ENCODE assay signal across 10 mouse cellular contexts in the genomic region with DNA sequence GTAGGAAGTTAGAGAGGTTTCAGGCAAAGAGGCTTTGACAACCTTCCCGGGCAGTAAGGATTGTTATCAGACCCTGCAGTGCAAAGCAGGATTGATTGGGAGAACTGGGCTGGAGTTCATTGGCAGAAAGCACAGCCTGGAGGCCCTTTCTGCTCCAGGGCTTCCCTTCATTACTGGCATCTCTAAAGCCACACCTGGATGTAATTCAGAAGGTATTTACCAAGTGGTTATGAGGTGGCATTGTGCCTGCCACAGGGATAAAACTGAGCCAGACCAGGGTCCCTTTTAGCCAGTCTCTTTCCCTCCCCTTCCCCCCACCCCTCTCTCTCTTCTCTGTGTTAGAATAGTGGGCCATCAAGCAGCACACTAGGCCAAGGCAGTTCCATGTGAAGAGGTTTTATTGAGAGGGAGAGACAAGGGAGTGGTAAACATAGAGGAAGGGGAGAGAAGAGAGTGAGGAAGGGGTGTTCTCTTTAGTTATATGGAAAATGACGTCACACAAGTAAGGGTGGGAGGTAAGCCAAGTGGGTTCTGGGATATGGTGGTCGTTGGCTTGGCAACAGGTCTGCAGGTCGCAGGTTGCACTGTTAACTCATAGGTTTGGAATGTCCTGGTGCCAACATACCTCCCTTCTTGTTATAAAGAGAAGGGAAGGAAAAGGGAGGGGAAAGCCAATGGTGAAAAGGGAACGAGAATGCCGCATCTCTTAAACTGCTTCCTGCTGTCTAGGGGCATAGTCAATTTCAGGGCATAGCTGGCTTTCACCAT.
DNase-seq lines count a peak whose midpoint lies in the region; ATAC-seq and TF ChIP-seq lines count a peak whose summit lies in the region.
"Had no signal": no experiment of that assay in that cellular context is flagged by ENCODE, and none has a peak within 500 bp of the region (broad histone marks: within the 10 kb centered on the region; RNA-seq: fewer than 3 reads in every experiment).

No protein-coding gene starts in this region.

- TF ChIP-seq CTCF in lung, postnatal 0 days (IDR thresholded peaks at IDR 0.05) = no peak

- no peaks in the 10 kb centered on the region for H3K27me3 ChIP-seq in heart, embryonic 13.5 days (replicated peaks)
- no peaks in the 10 kb centered on the region for H3K27me3 ChIP-seq in lung, postnatal 0 days (replicated peaks; ENCODE audit: insufficient read depth, low read length)
- H3K27me3 ChIP-seq in embryonic facial prominence, embryonic 13.5 days = no peaks in the 10 kb centered on the region
- no peaks in the 10 kb centered on the region for H3K27me3 ChIP-seq in midbrain, embryonic 16.5 days (ENCODE audit: control insufficient read depth, insufficient read depth, low read depth, low read length)

- H3K36me3 ChIP-seq in heart, embryonic 13.5 days = no peaks in the 10 kb centered on the region
- no peaks in the 10 kb centered on the region for H3K36me3 ChIP-seq in lung, postnatal 0 days (ENCODE audit: insufficient read depth, low read length)
- no peaks in the 10 kb centered on the region for H3K36me3 ChIP-seq in embryonic facial prominence, embryonic 13.5 days
- H3K36me3 ChIP-seq in midbrain, embryonic 16.5 days (ENCODE audit: control insufficient read depth, insufficient read depth, low read length) = no peaks in the 10 kb centered on the region

- H3K27ac ChIP-seq in heart, embryonic 13.5 days (replicated peaks) = no peak overlapping the region
- H3K27ac ChIP-seq in lung, postnatal 0 days (ENCODE audit: low read length) = no peak overlapping the region
- H3K27ac ChIP-seq in embryonic facial prominence, embryonic 13.5 days = peak overlapping the region; percentile 48; the same call in 1 of the 2 replicates
- no peak overlapping the region for H3K27ac ChIP-seq in midbrain, embryonic 16.5 days (ENCODE audit: low read length)

- no peak for ATAC-seq in heart, embryonic 13.5 days (ENCODE audit: extremely low read depth, insufficient number of reproducible peaks, low FRiP score, low TSS enrichment)
- peak; percentile 52; the same call in 1 of the 2 replicates for ATAC-seq in lung, postnatal 0 days
- no peak for ATAC-seq in embryonic facial prominence, embryonic 13.5 days (ENCODE audit: insufficient number of reproducible peaks, insufficient read depth, low FRiP score, low TSS enrichment, low read depth)
- ATAC-seq in midbrain, embryonic 16.5 days = peak; percentile 23; the same call in 1 of the 2 replicates
- no peak for ATAC-seq in granulocyte monocyte progenitor cell, adult 5-6 weeks (replicated peaks; ENCODE audit: poor library complexity, severe bottlenecking)

- H3K4me2 ChIP-seq in heart, embryonic 13.5 days = peak overlapping the region; percentile 58
- no peak overlapping the region for H3K4me2 ChIP-seq in lung, postnatal 0 days (replicated peaks; ENCODE audit: low read depth, low read length)
- H3K4me2 ChIP-seq in embryonic facial prominence, embryonic 13.5 days = 0 out of 2 replicates have a peak overlapping the region, but pooled peaks have one; percentile 5
- H3K4me2 ChIP-seq in midbrain, embryonic 16.5 days (ENCODE audit: low read length) = no peak overlapping the region

- TF ChIP-seq EP300 in lung, postnatal 0 days (IDR thresholded peaks at IDR 0.05) = no peak; the same call in 1 of the 2 replicates

- H3K4me1 ChIP-seq in heart, embryonic 13.5 days = peaks cover 18% of the 10 kb centered on the region
- H3K4me1 ChIP-seq in lung, postnatal 0 days (ENCODE audit: insufficient read depth, low read depth, low read length) = peaks cover 7% of the 10 kb centered on the region; the same call in 1 of the 2 replicates
- H3K4me1 ChIP-seq in embryonic facial prominence, embryonic 13.5 days = peaks cover 16% of the 10 kb centered on the region
- peaks cover 6% of the 10 kb centered on the region for H3K4me1 ChIP-seq in midbrain, embryonic 16.5 days (ENCODE audit: control insufficient read depth, insufficient read depth, low read length)

- H3K4me3 ChIP-seq in heart, embryonic 13.5 days = no peak overlapping the region
- no peak overlapping the region for H3K4me3 ChIP-seq in lung, postnatal 0 days (ENCODE audit: low read depth, low read length)
- H3K4me3 ChIP-seq in embryonic facial prominence, embryonic 13.5 days = no peak overlapping the region
- H3K4me3 ChIP-seq in midbrain, embryonic 16.5 days (ENCODE audit: low read depth, low read length) = no peak overlapping the region

- H3K9me3 ChIP-seq in heart, embryonic 13.5 days = no peaks in the 10 kb centered on the region
- H3K9me3 ChIP-seq in lung, postnatal 0 days (ENCODE audit: low read length) = no peaks in the 10 kb centered on the region
- no peaks in the 10 kb centered on the region for H3K9me3 ChIP-seq in embryonic facial prominence, embryonic 13.5 days
- H3K9me3 ChIP-seq in midbrain, embryonic 16.5 days (replicated peaks; ENCODE audit: control insufficient read depth, low read length, poor library complexity, severe bottlenecking) = no peaks in the 10 kb centered on the region

- DNase-seq in heart, adult 9 months (ENCODE audit: low spot score in 2 of 2) = no peak
- peak; percentile 44 for DNase-seq in lung, postnatal 0 days (ENCODE audit: low spot score)
- no peak for DNase-seq in lung, postnatal 4 days
- no peak for DNase-seq in adrenal gland, postnatal 14 days
- DNase-seq: cerebellum, adult 2 months; spleen, adult 18-20 months had no signal

- H3K9ac ChIP-seq in heart, embryonic 13.5 days = peak overlapping the region; percentile 42; the same call in 1 of the 2 replicates
- no peak overlapping the region for H3K9ac ChIP-seq in lung, postnatal 0 days (replicated peaks; ENCODE audit: low read depth)
- peak overlapping the region; percentile 11 for H3K9ac ChIP-seq in embryonic facial prominence, embryonic 13.5 days
- no peak overlapping the region for H3K9ac ChIP-seq in midbrain, embryonic 16.5 days (ENCODE audit: low read depth, low read length)

- 43% methylated on average over 6 of the region's 6 CpGs for WGBS in heart, embryonic 13.5 days
- WGBS in lung, postnatal 0 days = 28% methylated on average over 6 of the region's 6 CpGs
- 47% methylated on average over 6 of the region's 6 CpGs for WGBS in embryonic facial prominence, embryonic 13.5 days
- WGBS in midbrain, embryonic 16.5 days = 62% methylated on average over 6 of the region's 6 CpGs

Comparison
In these comparisons a context has a peak if more than half of its experiments do, and no peak if none do; other contexts are left out.
1. ATAC-seq: peak in lung, postnatal 0 days (single experiment) and midbrain, embryonic 16.5 days (single experiment); none in heart, embryonic 13.5 days (single experiment), embryonic facial prominence, embryonic 13.5 days (single experiment) and granulocyte monocyte progenitor cell, adult 5-6 weeks (single experiment).
2. H3K4me2 ChIP-seq: peak in heart, embryonic 13.5 days (single experiment) and embryonic facial prominence, embryonic 13.5 days (single experiment); none in lung, postnatal 0 days (single experiment) and midbrain, embryonic 16.5 days (single experiment).
3. H3K9ac ChIP-seq: peak in heart, embryonic 13.5 days (single experiment) and embryonic facial prominence, embryonic 13.5 days (single experiment); none in lung, postnatal 0 days (single experiment) and midbrain, embryonic 16.5 days (single experiment).